Mouse (Mus musculus) bone marrow, adult 2 months (tissue): ENCODE results near the gene Mtmr10.

Experiments used
- CTCF ChIP-seq: fragments of 200-500 bp; IDR thresholded peaks from 2 replicates; pipeline ENCODE4 v1.5.1; 2011; ENCODE audit warnings: low read length, control low read depth; ENCODE audit not compliant: control insufficient read depth, insufficient read depth
- POLR2A ChIP-seq: fragments of 200-500 bp; IDR thresholded peaks from 2 replicates; pipeline ENCODE4 v1.6.1; 2011; ENCODE audit warnings: low read depth, mild to moderate bottlenecking, control low read depth, low read length, borderline replicate concordance; ENCODE audit not compliant: control insufficient read depth

DNA sequence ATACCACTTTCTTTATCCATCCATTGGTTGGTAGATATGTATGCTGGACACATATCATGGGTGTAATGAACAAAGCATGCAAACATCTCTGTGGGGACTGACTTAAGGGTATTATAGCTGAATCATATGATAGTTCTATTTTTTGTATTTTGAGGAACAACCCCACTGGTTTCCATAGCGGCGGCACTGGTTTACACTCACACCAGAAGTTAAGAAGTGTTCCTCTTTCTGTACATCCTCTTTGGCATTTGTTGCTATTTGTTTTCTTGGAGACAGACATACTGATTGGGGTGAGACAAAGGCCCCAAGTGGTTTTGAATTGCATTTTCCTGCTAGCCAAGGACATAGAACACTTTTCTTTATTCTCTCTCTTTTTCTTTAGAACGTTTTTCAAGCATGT, 7.9 kb upstream of the Mtmr10 start:
- TF ChIP-seq POLR2A (no peak), CTCF (no peak)
